Mouse (Mus musculus) ES-Bruce4 (cell line): ENCODE data around the gene Troap. TPM values are rescaled to one million over a fixed set of nuclear protein-coding genes. Genes with fewer than 3 reads are reported as not detected.

Source experiments
- H3K27ac ChIP-seq: 2 replicates; pipeline ENCODE4 v1.5.1; 2012; ENCODE audit warnings: low read length, inconsistent platforms; ENCODE audit not compliant: insufficient read depth
- H3K27me3 ChIP-seq: 2 replicates; pipeline ENCODE4 v1.6.1; 2012; ENCODE audit warnings: mild to moderate bottlenecking, low read length, inconsistent platforms; ENCODE audit not compliant: control insufficient read depth, poor library complexity, insufficient read depth, severe bottlenecking
- H3K36me3 ChIP-seq: 2 replicates; pipeline ENCODE4 v1.6.1; 2012; ENCODE audit warnings: inconsistent platforms, mild to moderate bottlenecking, low read length, moderate library complexity; ENCODE audit not compliant: control insufficient read depth, poor library complexity, insufficient read depth, severe bottlenecking
- H3K4me1 ChIP-seq: one replicate; pipeline ENCODE4 v1.8.1; 2011; ENCODE audit warnings: low read length; ENCODE audit not compliant: control insufficient read depth, insufficient read depth
- H3K4me3 ChIP-seq: 2 replicates; pipeline ENCODE4 v1.5.1; 2011; ENCODE audit warnings: low read depth, mild to moderate bottlenecking, low read length
- H3K9ac ChIP-seq: 2 replicates; pipeline ENCODE4 v1.6.1; 2012; ENCODE audit warnings: low read depth, mild to moderate bottlenecking, inconsistent platforms; ENCODE audit not compliant: poor library complexity, severe bottlenecking
- H3K9me3 ChIP-seq: replicated peaks from 2 replicates; pipeline ENCODE4 v1.6.1; 2012; ENCODE audit warnings: mild to moderate bottlenecking, low read length, inconsistent platforms; ENCODE audit not compliant: control insufficient read depth, poor library complexity, insufficient read depth, severe bottlenecking
- CTCF ChIP-seq: IDR thresholded peaks from one replicate; pipeline ENCODE4 v1.8.1; 2011; ENCODE audit warnings: low read depth, low read length
- EP300 ChIP-seq: IDR thresholded peaks from 2 replicates; pipeline ENCODE4 v1.6.1; 2011; ENCODE audit warnings: low read depth, low read length; ENCODE audit not compliant: insufficient read depth
- POLR2A ChIP-seq: IDR thresholded peaks from one replicate; pipeline ENCODE4 v1.8.1; 2011; ENCODE audit warnings: low read length; ENCODE audit not compliant: insufficient read depth
- polyA plus RNA-seq: library from polyadenylated mRNA; stranded (reverse); fragments of >200 nt; gene quantifications from 2 replicates; pipeline ENCODE4 v1.2.4, GENCODE M21; 2011; ENCODE audit warnings: low read depth; ENCODE audit not compliant: missing spikeins, insufficient read depth, insufficient read length

Gene Troap
- polyA plus RNA-seq, 1 experiment, result 43.3 TPM

GRCm38 (mm10) chr15:99096061-99096793, 21.9 kb downstream of the Troap start:
- no peak overlapping the region for H3K27ac ChIP-seq
- peak overlapping the region; percentile 49 for H3K4me3 ChIP-seq
- H3K36me3 ChIP-seq, result no peaks in the 10 kb centered on the region
- peak overlapping the region; percentile 73 for H3K9ac ChIP-seq
- no peaks in the 10 kb centered on the region for H3K9me3 ChIP-seq
- TF ChIP-seq POLR2A, result no peak
- TF ChIP-seq EP300, result no peak
- TF ChIP-seq CTCF, result no peak
- peaks cover 30% of the 10 kb centered on the region for H3K27me3 ChIP-seq
- H3K4me1 ChIP-seq, result peaks cover 1% of the 10 kb centered on the region

- Histone ChIP-seq H3K4me1 (peaks cover 1% of the 10 kb centered on the region), H3K9ac (peak overlapping the region; percentile 73), H3K9me3 (no peaks in the 10 kb centered on the region), H3K27me3 (peaks cover 30% of the 10 kb centered on the region), H3K4me3 (peak overlapping the region; percentile 49), H3K27ac (no peak overlapping the region), H3K36me3 (no peaks in the 10 kb centered on the region)
- no peak for TF ChIP-seq CTCF
- no peak for TF ChIP-seq POLR2A
- no peak for TF ChIP-seq EP300
Measured at GRCm38 (mm10) chr15:99096831-99097500, 22.6 kb downstream of the Troap start.

DNA sequence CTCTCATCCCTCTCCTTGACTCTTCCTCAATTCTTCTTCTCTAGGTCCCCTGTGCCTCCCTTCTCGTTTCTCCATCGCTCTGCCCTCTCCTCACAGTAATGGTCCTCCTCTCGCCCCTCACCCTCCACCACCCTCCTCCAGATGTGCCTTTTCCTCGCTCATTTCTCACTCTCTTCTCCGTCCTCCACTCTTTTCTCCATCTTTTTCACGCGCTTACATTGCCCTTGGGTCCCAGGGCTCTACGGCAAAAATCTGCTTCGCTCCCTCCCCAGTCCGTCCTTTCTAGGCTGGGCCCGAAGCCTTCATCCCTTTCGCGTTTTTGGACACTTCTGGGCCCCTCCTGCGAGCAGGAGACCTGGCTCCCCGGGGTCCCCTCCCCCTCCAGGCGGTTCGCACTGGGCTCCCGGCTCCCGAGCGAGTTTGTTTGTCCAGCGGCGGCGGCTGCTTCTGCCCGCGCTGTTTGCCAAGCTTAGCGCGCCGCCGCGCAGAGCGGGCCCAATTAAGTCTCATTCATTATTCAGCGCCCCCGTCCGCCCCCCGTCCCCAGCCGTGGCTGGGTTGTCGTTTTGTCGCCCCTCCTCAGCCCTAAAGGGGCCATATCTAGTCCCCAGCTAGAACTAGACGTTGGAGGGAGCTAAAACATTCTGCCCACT, 23.6 kb downstream of the Troap start:
- no peak overlapping the region for H3K27ac ChIP-seq
- H3K36me3 ChIP-seq, result no peaks in the 10 kb centered on the region
- peak overlapping the region; percentile 73 for H3K9ac ChIP-seq
- H3K9me3 ChIP-seq, result no peaks in the 10 kb centered on the region
- H3K27me3 ChIP-seq, result peaks cover 30% of the 10 kb centered on the region
- TF ChIP-seq CTCF (no peak), POLR2A (no peak), EP300 (no peak)
- no peaks in the 10 kb centered on the region for H3K4me1 ChIP-seq
- peak overlapping the region; percentile 71 for H3K4me3 ChIP-seq

GRCm38 (mm10) chr15:99098493-99098861, 24.1 kb downstream of the Troap start:
- Histone ChIP-seq H3K4me3 (peak overlapping the region; percentile 71), H3K9me3 (no peaks in the 10 kb centered on the region), H3K27ac (no peak overlapping the region), H3K9ac (peak overlapping the region; percentile 73), H3K36me3 (no peaks in the 10 kb centered on the region), H3K27me3 (peaks cover 30% of the 10 kb centered on the region), H3K4me1 (no peaks in the 10 kb centered on the region)
- no peak for TF ChIP-seq POLR2A
- no peak for TF ChIP-seq EP300
- no peak for TF ChIP-seq CTCF

DNA sequence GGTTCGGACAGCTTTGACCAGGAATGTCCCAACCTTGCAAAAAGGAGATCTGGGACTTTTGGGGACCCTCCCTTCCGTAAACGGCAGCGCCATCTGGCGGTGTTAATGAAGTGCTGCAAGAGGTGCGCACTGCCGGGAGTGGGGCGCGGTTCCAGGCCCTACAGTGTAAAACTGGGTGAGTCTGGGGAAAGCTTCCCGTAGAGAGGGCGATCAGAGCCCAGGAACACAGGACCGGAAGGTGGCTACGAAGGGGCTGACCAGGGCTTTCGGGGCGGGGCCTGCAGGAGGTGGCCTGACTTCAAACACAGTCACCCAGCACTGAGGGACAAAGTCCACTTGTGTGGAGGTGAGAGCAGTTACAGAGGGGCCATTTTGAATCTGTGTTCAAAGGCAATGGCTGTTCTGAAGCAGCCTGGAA, 24.8 kb downstream of the Troap start:
- no peaks in the 10 kb centered on the region for H3K36me3 ChIP-seq
- peak overlapping the region; percentile 53 for H3K27ac ChIP-seq
- peaks cover 30% of the 10 kb centered on the region for H3K27me3 ChIP-seq
- peak overlapping the region; percentile 73 for H3K9ac ChIP-seq
- TF ChIP-seq EP300 (no peak), CTCF (peak; percentile 89), POLR2A (no peak)
- H3K4me1 ChIP-seq, result no peaks in the 10 kb centered on the region
- H3K4me3 ChIP-seq, result peak overlapping the region; percentile 71
- no peaks in the 10 kb centered on the region for H3K9me3 ChIP-seq
